Mouse (Mus musculus) kidney, postnatal 0 days (tissue): ENCODE results near the gene Mad1l1. TPM values are rescaled to one million over a fixed set of nuclear protein-coding genes. Genes with fewer than 3 reads are reported as not detected.

Experiments used
- ATAC-seq: fragments of 200-750 bp; cut with Nextera tagmentation; replicated peaks from 2 replicates; pipeline ENCODE4 v1.8.0; 2017; ENCODE audit warnings: low read depth, moderate number of reproducible peaks, moderate TSS enrichment, moderate library complexity; ENCODE audit not compliant: low FRiP score
- DNase-seq: peaks from one replicate; pipeline ENCODE4 v3.0.0-alpha.2; 2016; ENCODE audit warnings: low spot score
- H3K27ac ChIP-seq: fragments of 300-500 bp; sonication (generic); 2 replicates; pipeline ENCODE4 v1.5.1; 2014; ENCODE audit warnings: mild to moderate bottlenecking
- H3K27me3 ChIP-seq: fragments of 300-500 bp; sonication (generic); 2 replicates; pipeline ENCODE4 v1.6.1; 2014; ENCODE audit warnings: low read length, mixed read lengths; ENCODE audit not compliant: insufficient read depth
- H3K36me3 ChIP-seq: fragments of 300-500 bp; sonication (generic); 2 replicates; pipeline ENCODE4 v1.6.1; 2014; ENCODE audit warnings: low read length, mixed read lengths; ENCODE audit not compliant: insufficient read depth
- H3K4me1 ChIP-seq: fragments of 300-500 bp; sonication (generic); replicated peaks from 2 replicates; pipeline ENCODE4 v1.6.1; 2014; ENCODE audit warnings: antibody characterized with exemption, low read length, mixed read lengths; ENCODE audit not compliant: insufficient read depth
- H3K4me2 ChIP-seq: fragments of 300-500 bp; sonication (generic); 2 replicates; pipeline ENCODE4 v1.6.1; 2014; ENCODE audit warnings: mild to moderate bottlenecking, low read length, moderate library complexity, mixed read lengths
- H3K4me3 ChIP-seq: fragments of 300-500 bp; sonication (generic); replicated peaks from 2 replicates; pipeline ENCODE4 v1.5.1; 2014; ENCODE audit warnings: low read depth, low read length
- H3K9ac ChIP-seq: fragments of 300-500 bp; sonication (generic); 2 replicates; pipeline ENCODE4 v1.6.1; 2014; ENCODE audit warnings: low read depth, low read length
- H3K9me3 ChIP-seq: fragments of 300-500 bp; sonication (generic); replicated peaks from 2 replicates; pipeline ENCODE4 v1.6.1; 2016; ENCODE audit warnings: low read length, inconsistent platforms, mixed read lengths
- CTCF ChIP-seq: IDR thresholded peaks from 2 replicates; pipeline ENCODE4 v1.5.1; 2016; ENCODE audit warnings: antibody characterized with exemption, low read depth, mild to moderate bottlenecking, moderate library complexity
- WGBS: fragments of 180-500 bp; shearing (Covaris S2); extraction: QIAGEN DNeasy Blood & Tissue Kit; methylation state at CpG from one replicate; pipeline ENCODE4 v1.1.7; 2014; 5-methylcytosine and 5-hydroxymethylcytosine counted together
- polyA plus RNA-seq: library from polyadenylated mRNA; unstranded; fragments of >200 nt; fragmentation: Nextera tagmentation; extraction: Ambion mirVana; gene quantifications from 2 replicates; pipeline ENCODE4 v1.2.1, GENCODE M21; 2015

The Mad1l1 gene
- polyA plus RNA-seq, 1 experiment from 2014 or later: 25.8 TPM

- Histone ChIP-seq H3K9me3 (no peaks in the 10 kb centered on the region), H3K4me1 (peaks cover 8% of the 10 kb centered on the region), H3K4me3 (no peak overlapping the region), H3K9ac (no peak overlapping the region), H3K4me2 (no peak overlapping the region), H3K27me3 (no peaks in the 10 kb centered on the region), H3K36me3 (no peaks in the 10 kb centered on the region), H3K27ac (no peak overlapping the region)
- 80% methylated on average over 19 of the region's 19 CpGs for WGBS
- TF ChIP-seq CTCF: no peak
- no peak for ATAC-seq
- DNase-seq: peak; percentile 34
These were observed 114.3 kb downstream of the Mad1l1 start for GRCm38 (mm10) chr5:140206726-140207703.

DNA sequence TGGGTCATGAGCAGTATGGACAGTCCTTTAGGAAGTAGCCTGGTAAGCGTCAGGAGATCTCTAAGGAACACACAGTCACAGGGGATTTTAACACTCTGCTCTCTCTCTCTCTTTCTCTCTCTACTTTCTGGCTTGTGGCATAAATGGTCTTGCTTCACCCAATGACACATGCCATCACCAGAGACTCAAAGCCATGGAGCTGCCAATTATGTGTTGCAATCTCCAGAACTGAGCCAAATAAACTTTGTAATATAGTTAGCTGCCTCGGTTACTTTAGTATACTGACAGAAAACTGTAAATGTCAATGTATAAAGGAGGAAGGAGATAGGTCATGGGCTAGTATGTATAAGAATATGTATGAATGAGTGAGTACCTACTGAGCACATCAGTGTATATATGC is 115.4 kb downstream of the Mad1l1 start:
- no peak overlapping the region for H3K4me2 ChIP-seq
- no peaks in the 10 kb centered on the region for H3K9me3 ChIP-seq
- no peak overlapping the region for H3K9ac ChIP-seq
- DNase-seq: no peak
- H3K4me3 ChIP-seq: no peak overlapping the region
- ATAC-seq: no peak
- 91% methylated on average over 2 of the region's 2 CpGs for WGBS
- H3K36me3 ChIP-seq: no peaks in the 10 kb centered on the region
- no peak for TF ChIP-seq CTCF
- peaks cover 8% of the 10 kb centered on the region for H3K4me1 ChIP-seq
- H3K27ac ChIP-seq: no peak overlapping the region
- H3K27me3 ChIP-seq: no peaks in the 10 kb centered on the region

GRCm38 (mm10) chr5:140204465-140204864 is 116.9 kb downstream of the Mad1l1 start:
- no peak for TF ChIP-seq CTCF
- DNase-seq: no peak

DNA sequence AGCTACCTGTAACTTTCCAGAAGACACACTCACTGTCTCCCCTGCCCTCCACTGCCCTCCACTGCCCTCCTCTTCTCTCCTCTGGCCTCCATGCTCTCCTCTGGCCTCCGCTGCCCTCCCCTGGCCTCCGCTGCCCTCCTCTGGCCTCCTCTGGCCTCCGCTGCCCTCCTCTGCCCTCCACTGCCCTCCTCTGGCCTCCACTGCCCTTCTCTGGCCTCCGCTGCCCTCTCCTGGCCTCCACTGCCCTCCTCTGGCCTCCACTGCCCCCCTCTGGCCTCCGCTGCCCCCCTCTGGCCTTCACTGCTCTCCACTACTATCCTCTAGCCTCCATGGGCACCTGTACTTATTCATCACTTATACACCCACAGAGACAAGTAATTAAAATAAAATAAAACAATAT is 117.3 kb downstream of the Mad1l1 start:
- Histone ChIP-seq H3K27me3 (no peaks in the 10 kb centered on the region), H3K36me3 (no peaks in the 10 kb centered on the region), H3K4me3 (no peak overlapping the region), H3K4me2 (no peak overlapping the region), H3K27ac (no peak overlapping the region), H3K4me1 (peaks cover 8% of the 10 kb centered on the region), H3K9ac (no peak overlapping the region), H3K9me3 (no peaks in the 10 kb centered on the region)
- DNase-seq (no peak), ATAC-seq (no peak)
- 92% methylated on average over 5 of the region's 5 CpGs for WGBS
- TF ChIP-seq CTCF: peak; percentile 30; the same call in 1 of the 2 replicates

More at GRCm38 (mm10) chr5:140204465-140204864, 116.9 kb downstream of the Mad1l1 start:
- no peak overlapping the region for H3K27ac ChIP-seq
- no peak for ATAC-seq
- no peaks in the 10 kb centered on the region for H3K36me3 ChIP-seq
- no peak overlapping the region for H3K9ac ChIP-seq
- H3K27me3 ChIP-seq: no peaks in the 10 kb centered on the region
- 62% methylated on average over 3 of the region's 3 CpGs for WGBS
- H3K4me2 ChIP-seq: no peak overlapping the region
- H3K4me1 ChIP-seq: peaks cover 8% of the 10 kb centered on the region
- no peaks in the 10 kb centered on the region for H3K9me3 ChIP-seq
- H3K4me3 ChIP-seq: no peak overlapping the region

DNA sequence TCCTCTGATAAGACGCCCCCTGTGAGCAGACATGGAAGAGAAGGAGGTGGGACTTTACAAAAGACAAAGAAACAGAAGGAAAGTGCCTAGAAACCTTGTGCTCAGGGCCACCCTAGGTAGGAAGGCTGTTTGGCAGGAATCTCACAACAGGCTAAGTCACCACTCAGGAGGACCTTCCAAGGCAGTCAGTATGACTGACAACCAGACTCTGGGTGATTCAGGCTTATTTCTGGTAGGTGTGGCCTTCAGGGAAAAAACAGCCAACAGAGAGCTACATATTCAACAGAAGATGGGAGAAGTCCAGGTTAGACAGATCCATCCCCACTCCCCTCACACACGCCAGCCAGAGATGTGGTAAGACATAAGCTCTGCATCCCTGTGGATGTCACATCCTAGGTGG is 118.9 kb downstream of the Mad1l1 start:
- ATAC-seq (no peak), DNase-seq (no peak)
- Histone ChIP-seq H3K36me3 (no peaks in the 10 kb centered on the region), H3K9me3 (no peaks in the 10 kb centered on the region), H3K9ac (no peak overlapping the region), H3K4me1 (no peaks in the 10 kb centered on the region), H3K27ac (no peak overlapping the region), H3K27me3 (no peaks in the 10 kb centered on the region), H3K4me2 (no peak overlapping the region), H3K4me3 (no peak overlapping the region)
- 94% methylated on average over 2 of the region's 2 CpGs for WGBS
- TF ChIP-seq CTCF: no peak

DNA sequence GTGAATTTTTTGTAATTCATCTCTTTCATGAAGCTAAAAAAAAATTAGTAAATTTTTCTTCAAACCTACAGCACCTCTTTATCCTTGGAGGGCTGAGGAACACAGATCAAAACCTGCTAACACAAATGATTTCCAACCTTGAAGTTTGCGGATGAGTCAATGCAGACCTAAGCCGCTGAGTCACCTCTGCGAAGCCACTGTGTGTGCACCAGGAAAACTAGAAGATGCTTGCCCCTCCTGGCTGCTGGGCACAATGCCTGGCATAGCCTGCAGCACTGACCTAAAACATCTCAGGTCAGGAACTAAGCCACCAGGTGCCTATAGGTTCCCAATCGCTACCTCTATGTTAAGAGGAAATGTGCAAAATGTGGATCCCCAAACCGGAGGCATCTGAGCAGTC is 119.8 kb downstream of the Mad1l1 start:
- ATAC-seq (no peak), DNase-seq (no peak)
- Histone ChIP-seq H3K9ac (no peak overlapping the region), H3K27ac (no peak overlapping the region), H3K9me3 (no peaks in the 10 kb centered on the region), H3K4me2 (no peak overlapping the region), H3K36me3 (no peaks in the 10 kb centered on the region), H3K4me3 (no peak overlapping the region), H3K4me1 (no peaks in the 10 kb centered on the region), H3K27me3 (no peaks in the 10 kb centered on the region)
- TF ChIP-seq CTCF: no peak
- WGBS: 88% methylated on average over 5 of the region's 5 CpGs
